Mouse (Mus musculus) testis, postnatal 10 days (tissue): ENCODE measurements around the gene Olfr71.

ENCODE experiments used
- DNase-seq: peaks from one replicate; pipeline ENCODE4 v3.0.0; 2021; ENCODE audit warnings: low spot score

Gene Olfr71

DNA sequence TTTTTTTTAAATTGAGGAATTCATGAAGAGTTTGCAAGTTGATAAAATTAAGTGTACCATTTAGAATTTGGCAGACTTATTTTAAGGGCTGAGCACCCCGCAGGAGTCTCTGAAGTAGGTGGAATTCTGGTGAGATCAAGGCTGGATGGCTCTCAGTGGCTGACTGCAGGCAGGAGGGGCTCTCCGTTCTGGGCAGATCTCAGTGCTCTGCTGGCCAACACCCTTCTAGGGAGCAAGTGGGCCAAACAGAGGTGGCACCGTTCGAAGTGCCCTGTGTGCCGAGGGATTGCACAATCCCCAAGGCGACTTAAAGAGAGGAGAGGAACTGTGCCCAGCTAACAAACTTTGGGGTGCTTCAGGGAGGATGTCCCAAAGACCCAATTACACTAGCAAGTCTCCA lies at the start of gene Olfr71:
Olfr71 (minus strand) TSS at position 387 of the 400 bp plus-strand sequence.
- DNase-seq, result no peak

DNA sequence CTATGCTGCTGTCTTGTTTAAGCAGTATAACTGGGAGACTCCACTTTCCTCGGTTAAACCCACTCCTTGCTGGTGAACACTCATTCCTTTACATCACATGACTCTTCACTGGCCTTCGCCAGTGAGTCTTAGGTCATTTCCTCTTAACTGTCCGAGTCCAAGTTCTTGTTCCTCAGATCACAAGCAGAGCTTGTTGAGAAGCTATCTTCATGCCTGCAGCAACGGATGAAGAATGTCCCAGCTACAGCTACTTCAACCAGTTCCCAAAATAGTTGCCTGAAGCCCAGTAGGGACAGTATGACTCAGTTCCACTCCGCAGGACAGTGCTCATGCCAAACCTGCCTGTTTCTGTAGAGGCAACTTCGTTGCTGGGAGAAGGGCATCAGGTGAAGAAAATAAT lies 47.2 kb upstream of the Olfr71 start:
- no peak for DNase-seq

GRCm38 (mm10) chr4:43745187-43745586 lies 35.1 kb upstream of the Olfr71 start:
- DNase-seq, result no peak

DNA sequence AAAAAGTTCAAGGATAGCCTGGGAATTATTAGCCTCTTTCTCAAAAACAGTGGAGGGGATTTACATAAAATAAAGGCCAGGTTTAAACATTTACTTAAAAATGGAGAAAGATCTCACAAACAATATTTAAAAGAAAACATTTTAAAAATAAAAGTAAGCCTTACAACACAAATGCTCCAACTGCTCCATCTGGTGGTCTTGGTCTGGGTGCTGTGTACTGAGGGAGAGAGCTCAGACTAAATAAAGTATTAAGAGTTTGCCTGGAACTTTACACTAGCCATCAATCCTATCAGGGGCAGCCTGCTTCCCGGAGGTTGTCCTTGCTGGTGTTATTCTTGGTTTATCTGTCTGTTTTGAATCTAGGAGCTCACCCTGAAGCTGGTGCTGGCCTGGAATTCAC lies 33.0 kb upstream of the Olfr71 start:
- no peak for DNase-seq

GRCm38 (mm10) chr4:43742637-43743036 lies 32.6 kb upstream of the Olfr71 start:
- DNase-seq, result no peak

- peak; percentile 63 for DNase-seq
Observed at GRCm38 (mm10) chr4:43741526-43741925, 31.5 kb upstream of the Olfr71 start.

GRCm38 (mm10) chr4:43738989-43739674 lies 29.1 kb upstream of the Olfr71 start:
- DNase-seq, result peak; percentile 26

GRCm38 (mm10) chr4:43737144-43737543 lies 27.1 kb upstream of the Olfr71 start:
- peak; percentile 37 for DNase-seq

DNA sequence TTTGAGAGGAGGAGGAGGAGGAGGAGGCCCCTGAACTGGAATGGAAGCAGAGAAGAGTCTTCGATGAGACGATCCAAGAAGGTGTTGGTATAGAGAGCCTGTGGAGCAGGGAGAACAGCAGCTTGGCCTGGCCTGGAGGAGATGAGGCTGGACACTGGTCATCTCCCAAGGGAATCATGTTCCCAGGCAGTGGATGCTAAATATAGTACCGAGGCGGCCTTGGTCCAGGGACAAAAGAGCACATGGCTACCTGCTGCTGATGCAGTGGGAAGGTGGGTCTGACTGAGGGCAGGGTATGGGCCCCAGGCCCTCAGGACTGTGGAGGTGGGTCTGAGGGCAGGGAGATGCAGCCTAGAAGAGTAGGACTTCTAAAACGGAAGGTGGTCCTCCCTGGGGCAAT lies 23.1 kb upstream of the Olfr71 start:
- DNase-seq, result peak; percentile 41

- peak; percentile 40 for DNase-seq
Observed at GRCm38 (mm10) chr4:43732171-43732570, 22.1 kb upstream of the Olfr71 start.

GRCm38 (mm10) chr4:43730750-43731297 lies 20.8 kb upstream of the Olfr71 start:
- peak; percentile 47 for DNase-seq

- peak; percentile 67 for DNase-seq
Observed at GRCm38 (mm10) chr4:43729794-43730550, 19.9 kb upstream of the Olfr71 start, which contains the start of gene Spaar. TSS of gene Spaar (plus strand) at chr4:43730034.

DNA sequence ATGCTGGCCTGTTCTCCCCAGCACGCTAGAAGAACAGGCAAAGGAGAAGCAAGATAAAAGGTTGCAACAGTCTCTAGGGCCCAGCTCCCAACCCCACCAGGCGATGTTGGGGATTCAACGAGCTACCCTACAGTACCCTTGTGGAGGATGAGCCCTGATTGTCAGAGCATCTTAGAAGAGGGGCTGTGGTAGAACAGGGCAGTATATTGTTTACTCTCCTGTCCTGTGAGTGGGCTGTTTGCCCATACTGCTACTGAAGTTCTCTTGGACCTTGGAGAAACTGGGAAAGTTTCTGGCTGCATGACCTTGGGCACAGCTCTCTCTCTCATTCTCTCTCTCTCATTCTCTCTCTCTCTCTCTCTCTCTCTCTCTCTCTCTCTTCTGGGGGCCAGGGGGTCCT lies 19.1 kb upstream of the Olfr71 start:
- peak; percentile 58 for DNase-seq

DNA sequence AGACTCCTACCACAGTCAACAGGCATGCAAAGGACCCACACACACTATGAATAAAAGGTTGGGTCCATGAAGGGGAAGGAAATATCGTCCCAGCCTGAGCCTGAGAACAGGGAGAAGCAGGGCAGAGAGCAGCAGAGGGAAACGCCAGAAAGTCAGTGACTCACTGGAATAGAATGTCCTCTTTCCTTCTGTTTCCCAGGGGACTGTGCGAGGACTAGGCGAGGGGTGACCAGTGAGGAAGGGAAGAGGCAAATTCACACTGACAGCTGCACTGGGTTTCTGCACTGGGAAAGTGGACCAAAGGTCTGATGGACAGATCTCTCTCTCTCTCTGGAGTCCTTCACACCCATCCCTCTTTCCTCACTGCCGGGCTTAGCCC lies 18.5 kb upstream of the Olfr71 start:
- DNase-seq, result no peak

DNA sequence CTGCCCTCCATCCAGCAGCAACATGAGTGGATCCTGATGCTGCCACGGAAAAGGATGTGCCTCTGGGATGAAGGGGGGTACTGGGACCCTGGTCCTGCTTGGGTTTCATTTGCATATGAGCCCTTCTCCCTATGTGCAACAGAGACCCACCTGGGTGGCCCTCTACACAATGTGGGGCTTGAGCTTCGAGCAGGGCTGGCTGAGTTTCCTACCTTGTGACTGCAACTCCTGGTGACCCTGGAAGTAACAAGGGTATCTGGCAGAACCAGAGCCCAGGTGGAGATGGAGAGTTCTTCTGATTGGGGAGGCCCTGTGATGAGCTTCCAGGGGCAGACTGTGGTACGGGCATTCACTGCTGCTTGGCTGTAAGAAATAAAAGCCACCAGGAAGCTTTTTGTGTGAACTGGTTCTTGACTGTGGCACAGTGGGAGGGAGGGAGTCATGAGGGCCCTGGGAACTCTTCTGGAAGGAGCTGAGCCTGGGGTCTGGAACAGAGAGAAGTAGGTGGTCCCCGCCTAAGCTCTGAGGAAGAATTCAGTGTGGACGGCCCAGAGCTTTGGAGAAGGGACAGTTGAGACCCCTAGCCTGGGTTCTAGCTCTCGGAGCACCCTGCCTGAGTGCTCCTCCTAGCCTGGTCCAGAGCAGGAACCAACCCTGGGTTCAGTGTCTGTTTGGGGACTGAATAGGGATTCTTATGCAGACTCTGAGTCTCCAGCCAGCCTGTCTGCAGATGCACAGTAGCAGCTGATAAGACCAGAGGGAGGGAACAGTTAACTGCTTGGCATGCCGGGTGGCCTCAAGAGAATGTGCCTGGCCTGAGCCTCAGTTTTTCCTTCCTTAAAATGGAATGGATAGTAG lies 17.9 kb upstream of the Olfr71 start:
- DNase-seq, result no peak

DNA sequence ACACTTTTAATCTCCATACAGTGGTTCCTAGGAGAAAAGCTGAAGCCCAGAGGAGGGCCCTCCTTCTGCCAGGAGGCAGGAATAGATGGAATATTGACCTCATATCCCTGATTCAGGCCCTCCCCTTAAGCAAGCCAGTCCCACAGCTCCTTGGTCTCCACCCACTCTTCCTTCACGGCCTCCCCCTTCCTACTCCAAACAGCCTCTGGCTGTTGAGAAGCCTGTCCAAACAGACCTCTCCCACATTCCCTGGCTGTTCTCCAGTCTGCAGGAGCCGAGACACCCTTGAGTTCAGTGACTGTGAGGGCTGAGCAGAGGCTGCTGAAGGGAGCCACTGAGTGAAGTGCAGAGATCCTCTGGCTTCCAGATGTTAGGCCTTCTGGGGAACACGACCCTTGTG lies 16.9 kb upstream of the Olfr71 start, which contains the start of gene Hrct1:
Hrct1 (plus strand) TSS at position 194 of the 400 bp plus-strand sequence.
- peak; percentile 73 for DNase-seq

DNA sequence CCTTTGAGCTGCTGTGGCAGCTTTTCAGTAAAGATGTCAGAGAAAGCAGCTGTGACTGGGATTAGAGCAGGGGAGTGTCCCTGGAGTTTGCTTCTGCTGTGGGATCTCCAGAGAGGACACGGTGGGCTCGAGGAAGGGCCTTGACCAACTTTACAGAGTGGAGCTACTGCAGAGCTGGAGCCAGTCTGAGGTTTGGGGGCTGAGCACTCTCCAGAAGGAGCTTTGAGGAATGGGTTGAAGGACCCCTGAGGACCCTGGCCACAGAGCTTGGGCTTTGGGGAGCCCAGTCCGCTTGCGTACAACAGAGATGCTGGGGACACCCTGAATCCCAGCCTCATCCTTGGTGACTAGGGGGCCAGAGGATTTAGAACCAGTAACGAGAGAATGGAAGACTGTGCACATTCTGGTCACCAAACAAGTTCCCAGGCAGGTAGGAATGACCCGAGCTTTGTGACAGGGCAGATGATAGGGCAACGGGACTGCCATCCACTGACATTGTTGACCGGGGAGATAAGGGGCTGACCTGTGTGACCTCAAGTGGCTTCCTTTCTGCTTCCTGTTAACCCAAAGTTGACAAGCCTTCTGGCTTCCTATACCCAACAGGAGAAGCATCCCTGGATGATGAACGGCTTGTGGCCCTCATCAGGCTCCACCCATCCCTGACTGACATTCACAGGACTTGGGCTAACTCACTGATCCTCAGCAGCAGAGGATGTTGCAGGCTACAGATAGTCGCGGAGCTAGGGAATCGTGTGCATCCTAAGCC lies 16.4 kb upstream of the Olfr71 start:
- DNase-seq, result no peak

DNA sequence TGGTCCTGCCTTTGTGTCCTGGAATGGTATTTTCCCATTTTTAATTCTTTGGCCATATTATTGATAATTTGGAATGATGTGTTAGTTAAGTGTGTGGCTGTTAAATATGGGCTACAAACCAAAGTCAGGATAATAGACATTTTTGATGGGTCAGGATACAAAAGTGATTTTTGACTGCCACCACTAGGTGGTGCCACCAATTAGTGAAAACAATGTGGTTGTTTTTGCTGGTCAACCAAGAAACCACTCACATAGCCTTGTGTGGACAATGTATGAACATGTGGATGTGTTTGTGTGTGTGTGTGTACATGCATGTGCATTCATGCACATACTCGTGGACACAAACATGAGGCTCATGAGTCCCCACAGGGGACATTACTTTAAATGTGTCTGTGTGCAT lies 14.7 kb upstream of the Olfr71 start:
- DNase-seq, result peak; percentile 84

- no peak for DNase-seq
Observed at GRCm38 (mm10) chr4:43722191-43722590, 12.1 kb upstream of the Olfr71 start.

- DNase-seq, result no peak
Observed at GRCm38 (mm10) chr4:43720491-43721228, 10.6 kb upstream of the Olfr71 start.
